Mouse (Mus musculus): ENCODE data around the gene Foxk1. TPM values are rescaled to one million over a fixed set of nuclear protein-coding genes. Genes with fewer than 3 reads are reported as not detected.
A peak's percentile ranks its signal among the peaks of the same experiment; 100 is the strongest.

Foxk1 gene
- polyA plus RNA-seq, 1 experiment from 2014 or later = 7.6 TPM

GRCm38 (mm10) chr5:142410348-142410747 is 9.1 kb downstream of the Foxk1 start:
- Histone ChIP-seq H3K27ac (replicated peaks) (peak overlapping the region; percentile 46; the same call in 1 of the 2 replicates), H3K4me2 (replicated peaks) (no peak overlapping the region), H3K9ac (replicated peaks) (no peak overlapping the region), H3K4me3 (no peak overlapping the region), H3K36me3 (peaks cover 8% of the 10 kb centered on the region; the same call in 1 of the 2 replicates), H3K9me3 (no peaks in the 10 kb centered on the region), H3K4me1 (peaks cover 61% of the 10 kb centered on the region), H3K27me3 (no peaks in the 10 kb centered on the region)
- no peak for ATAC-seq (ENCODE audit: low FRiP score, low read depth)
- 50% methylated on average over 7 of the region's 7 CpGs for WGBS

- no peaks in the 10 kb centered on the region for H3K9me3 ChIP-seq
- H3K4me2 ChIP-seq (replicated peaks) = no peak overlapping the region
- peak overlapping the region; percentile 25; the same call in 1 of the 2 replicates for H3K9ac ChIP-seq (replicated peaks)
- 0 out of 2 replicates have a peak overlapping the region, but pooled peaks have one; percentile 35 for H3K27ac ChIP-seq (replicated peaks)
- 63% methylated on average over 6 of the region's 6 CpGs for WGBS
- H3K27me3 ChIP-seq = no peaks in the 10 kb centered on the region
- H3K4me3 ChIP-seq = no peak overlapping the region
- no peak for ATAC-seq (ENCODE audit: low FRiP score, low read depth)
- peaks cover 66% of the 10 kb centered on the region for H3K4me1 ChIP-seq
- no peaks in the 10 kb centered on the region for H3K36me3 ChIP-seq
These were observed 11.5 kb downstream of the Foxk1 start for GRCm38 (mm10) chr5:142412678-142413385.

- Histone ChIP-seq H3K4me3 (no peak overlapping the region), H3K4me2 (replicated peaks) (no peak overlapping the region), H3K27me3 (no peaks in the 10 kb centered on the region), H3K36me3 (no peaks in the 10 kb centered on the region), H3K9me3 (no peaks in the 10 kb centered on the region), H3K4me1 (peaks cover 59% of the 10 kb centered on the region), H3K27ac (replicated peaks) (peak overlapping the region; percentile 46; the same call in 1 of the 2 replicates), H3K9ac (replicated peaks) (no peak overlapping the region)
- 20% methylated on average over 9 of the region's 9 CpGs for WGBS
- no peak for ATAC-seq (ENCODE audit: low FRiP score, low read depth)
These were observed 12.6 kb downstream of the Foxk1 start for GRCm38 (mm10) chr5:142413723-142414445.

- peaks cover 46% of the 10 kb centered on the region for H3K4me1 ChIP-seq
- no peak overlapping the region for H3K9ac ChIP-seq (replicated peaks)
- H3K4me3 ChIP-seq = no peak overlapping the region
- H3K27me3 ChIP-seq = no peaks in the 10 kb centered on the region
- H3K27ac ChIP-seq (replicated peaks) = no peak overlapping the region
- no peaks in the 10 kb centered on the region for H3K9me3 ChIP-seq
- no peak for ATAC-seq (ENCODE audit: low FRiP score, low read depth)
- WGBS = 67% methylated on average over 6 of the region's 6 CpGs
- peaks cover 12% of the 10 kb centered on the region for H3K36me3 ChIP-seq
- no peak overlapping the region for H3K4me2 ChIP-seq (replicated peaks)
These were observed 14.1 kb downstream of the Foxk1 start for GRCm38 (mm10) chr5:142415401-142415800.

- H3K36me3 ChIP-seq = peaks cover 20% of the 10 kb centered on the region
- peaks cover 43% of the 10 kb centered on the region for H3K4me1 ChIP-seq
- 10% methylated on average over 14 of the region's 14 CpGs for WGBS
- H3K27ac ChIP-seq (replicated peaks) = peak overlapping the region; percentile 60
- no peak for ATAC-seq (ENCODE audit: low FRiP score, low read depth)
- no peak overlapping the region for H3K4me2 ChIP-seq (replicated peaks)
- no peak overlapping the region for H3K9ac ChIP-seq (replicated peaks)
- H3K9me3 ChIP-seq = no peaks in the 10 kb centered on the region
- no peaks in the 10 kb centered on the region for H3K27me3 ChIP-seq
- no peak overlapping the region for H3K4me3 ChIP-seq
These were observed 14.9 kb downstream of the Foxk1 start for GRCm38 (mm10) chr5:142416070-142416775.

- H3K36me3 ChIP-seq = peaks cover 22% of the 10 kb centered on the region
- H3K27me3 ChIP-seq = no peaks in the 10 kb centered on the region
- no peak for ATAC-seq (ENCODE audit: low FRiP score, low read depth)
- no peak overlapping the region for H3K9ac ChIP-seq (replicated peaks)
- H3K27ac ChIP-seq (replicated peaks) = no peak overlapping the region
- H3K4me1 ChIP-seq = peaks cover 43% of the 10 kb centered on the region
- 74% methylated on average over 3 of the region's 3 CpGs for WGBS
- no peak overlapping the region for H3K4me3 ChIP-seq
- no peaks in the 10 kb centered on the region for H3K9me3 ChIP-seq
- no peak overlapping the region for H3K4me2 ChIP-seq (replicated peaks)
These were observed 15.8 kb downstream of the Foxk1 start for GRCm38 (mm10) chr5:142417104-142417503.

GRCm38 (mm10) chr5:142417876-142418275 is 16.6 kb downstream of the Foxk1 start:
- no peak overlapping the region for H3K4me2 ChIP-seq (replicated peaks)
- 0 out of 2 replicates have a peak overlapping the region, but pooled peaks have one; percentile 35 for H3K27ac ChIP-seq (replicated peaks)
- H3K4me3 ChIP-seq = no peak overlapping the region
- 65% methylated on average over 9 of the region's 9 CpGs for WGBS
- no peak for ATAC-seq (ENCODE audit: low FRiP score, low read depth)
- peaks cover 24% of the 10 kb centered on the region for H3K36me3 ChIP-seq
- H3K4me1 ChIP-seq = peaks cover 37% of the 10 kb centered on the region
- H3K9ac ChIP-seq (replicated peaks) = no peak overlapping the region
- H3K9me3 ChIP-seq = no peaks in the 10 kb centered on the region
- no peaks in the 10 kb centered on the region for H3K27me3 ChIP-seq

GRCm38 (mm10) chr5:142418419-142418818 is 17.1 kb downstream of the Foxk1 start:
- no peak for ATAC-seq (ENCODE audit: low FRiP score, low read depth)
- WGBS = 88% methylated on average over 4 of the region's 4 CpGs
- Histone ChIP-seq H3K9me3 (no peaks in the 10 kb centered on the region), H3K4me3 (no peak overlapping the region), H3K4me2 (replicated peaks) (no peak overlapping the region), H3K9ac (replicated peaks) (no peak overlapping the region), H3K4me1 (peaks cover 38% of the 10 kb centered on the region), H3K27me3 (no peaks in the 10 kb centered on the region), H3K27ac (replicated peaks) (no peak overlapping the region), H3K36me3 (peaks cover 24% of the 10 kb centered on the region)

GRCm38 (mm10) chr5:142420317-142420716 is 19.0 kb downstream of the Foxk1 start:
- H3K4me1 ChIP-seq = peaks cover 24% of the 10 kb centered on the region
- no peak overlapping the region for H3K4me3 ChIP-seq
- H3K27ac ChIP-seq (replicated peaks) = no peak overlapping the region
- H3K27me3 ChIP-seq = no peaks in the 10 kb centered on the region
- 93% methylated on average over 4 of the region's 4 CpGs for WGBS
- ATAC-seq (ENCODE audit: low FRiP score, low read depth) = no peak
- H3K36me3 ChIP-seq = peaks cover 24% of the 10 kb centered on the region
- no peak overlapping the region for H3K9ac ChIP-seq (replicated peaks)
- no peaks in the 10 kb centered on the region for H3K9me3 ChIP-seq
- H3K4me2 ChIP-seq (replicated peaks) = no peak overlapping the region

GRCm38 (mm10) chr5:142420920-142421319 is 19.6 kb downstream of the Foxk1 start:
- no peaks in the 10 kb centered on the region for H3K27me3 ChIP-seq
- no peak for ATAC-seq (ENCODE audit: low FRiP score, low read depth)
- no peak overlapping the region for H3K9ac ChIP-seq (replicated peaks)
- no peak overlapping the region for H3K27ac ChIP-seq (replicated peaks)
- 80% methylated on average over 9 of the region's 9 CpGs for WGBS
- peaks cover 24% of the 10 kb centered on the region for H3K36me3 ChIP-seq
- peaks cover 22% of the 10 kb centered on the region for H3K4me1 ChIP-seq
- H3K4me2 ChIP-seq (replicated peaks) = no peak overlapping the region
- no peaks in the 10 kb centered on the region for H3K9me3 ChIP-seq
- H3K4me3 ChIP-seq = no peak overlapping the region

- no peaks in the 10 kb centered on the region for H3K9me3 ChIP-seq
- H3K4me3 ChIP-seq = no peak overlapping the region
- H3K4me1 ChIP-seq = peaks cover 23% of the 10 kb centered on the region
- H3K9ac ChIP-seq (replicated peaks) = no peak overlapping the region
- H3K27ac ChIP-seq (replicated peaks) = no peak overlapping the region
- peaks cover 24% of the 10 kb centered on the region for H3K36me3 ChIP-seq
- WGBS = 88% methylated on average over 5 of the region's 5 CpGs
- no peak overlapping the region for H3K4me2 ChIP-seq (replicated peaks)
- H3K27me3 ChIP-seq = no peaks in the 10 kb centered on the region
- no peak for ATAC-seq (ENCODE audit: low FRiP score, low read depth)
These were observed 20.6 kb downstream of the Foxk1 start for GRCm38 (mm10) chr5:142421886-142422285.

- WGBS = 91% methylated on average over 10 of the region's 10 CpGs
- Histone ChIP-seq H3K27me3 (no peaks in the 10 kb centered on the region), H3K4me3 (no peak overlapping the region), H3K4me1 (peaks cover 26% of the 10 kb centered on the region), H3K36me3 (peaks cover 24% of the 10 kb centered on the region), H3K9ac (replicated peaks) (no peak overlapping the region), H3K4me2 (replicated peaks) (no peak overlapping the region), H3K9me3 (no peaks in the 10 kb centered on the region), H3K27ac (replicated peaks) (0 out of 2 replicates have a peak overlapping the region, but pooled peaks have one; percentile 2)
- no peak for ATAC-seq (ENCODE audit: low FRiP score, low read depth)
These were observed 21.8 kb downstream of the Foxk1 start for GRCm38 (mm10) chr5:142423141-142423540.
